Mouse (Mus musculus) midbrain, embryonic 11.5 days (tissue): ENCODE results near the gene Kcnn1. TPM values are rescaled to one million over a fixed set of nuclear protein-coding genes. Genes with fewer than 3 reads are reported as not detected.

Experiments
- microRNA-seq: library from miRNA; unstranded; fragments of <30 nt; microRNA quantifications from one replicate; pipeline ENCODE4, GENCODE M21; 2017
- polyA plus RNA-seq: library from polyadenylated mRNA; unstranded; fragments of >200 nt; fragmentation: Nextera tagmentation; extraction: Ambion mirVana; gene quantifications from 2 replicates; pipeline ENCODE4 v1.2.1, GENCODE M21; 2014

The Kcnn1 gene
- polyA plus RNA-seq, 1 experiment from 2014 or later: 12.4 TPM

Small RNAs within 50 kb of the gene (microRNA-seq; reads per million reads assigned to microRNA genes)
- gene Mir7067 (1.1 reads per million), gene Mir7240 (0.76 reads per million)

Other genes starting within 250 kb of the Kcnn1 start
- gene Lrrc25, start 247.1 kb downstream of the Kcnn1 start, polyA plus RNA-seq: 1.2 and 1.3 TPM in 2 replicates
- gene Gdf15, start 230.8 kb downstream of the Kcnn1 start, polyA plus RNA-seq: 0.10 and 0.11 TPM in 2 replicates
- gene Pgpep1, start 202.9 kb downstream of the Kcnn1 start, polyA plus RNA-seq: 103 and 108 TPM in 2 replicates
- gene Lsm4, start 190.0 kb downstream of the Kcnn1 start, polyA plus RNA-seq: 305 and 326 TPM in 2 replicates
- 119 and 138 TPM in 2 replicates for gene Jund, start 164.3 kb downstream of the Kcnn1 start, polyA plus RNA-seq
- gene Iqcn, start 159.8 kb downstream of the Kcnn1 start, polyA plus RNA-seq: 0.04 TPM in 1 of 2 replicates, not detected in the other
- gene Gm3336, start 144.7 kb downstream of the Kcnn1 start, polyA plus RNA-seq: not detected in 2 replicates
- 0.16 TPM in 1 of 2 replicates, not detected in the other for gene Pde4c, start 139.5 kb downstream of the Kcnn1 start, polyA plus RNA-seq
- gene Rab3a, start 108.6 kb downstream of the Kcnn1 start, polyA plus RNA-seq: 56.6 and 66.1 TPM in 2 replicates
- gene Mpv17l2, start 102.3 kb downstream of the Kcnn1 start, polyA plus RNA-seq: 28.3 and 29.6 TPM in 2 replicates
- 25.4 and 30.2 TPM in 2 replicates for gene Pik3r2, start 86.5 kb downstream of the Kcnn1 start, polyA plus RNA-seq
- 9.1 and 10.1 TPM in 2 replicates for gene Mast3, start 58.2 kb downstream of the Kcnn1 start, polyA plus RNA-seq
- 0.38 TPM in 1 of 2 replicates, not detected in the other for gene Il12rb1, start 54.8 kb downstream of the Kcnn1 start, polyA plus RNA-seq
- gene Arrdc2, start 23.5 kb downstream of the Kcnn1 start, polyA plus RNA-seq: 7.1 and 8.0 TPM in 2 replicates
- gene Ccdc124, start 10.7 kb upstream of the Kcnn1 start, polyA plus RNA-seq: 161 and 166 TPM in 2 replicates
- 0.61 and 0.77 TPM in 2 replicates for gene Slc5a5, start 29.5 kb upstream of the Kcnn1 start, polyA plus RNA-seq
- 2,833 and 3,086 TPM in 2 replicates for gene Rpl18a, start 34.2 kb upstream of the Kcnn1 start, polyA plus RNA-seq
- 31.2 and 35.4 TPM in 2 replicates for gene Map1s, start 42.7 kb upstream of the Kcnn1 start, polyA plus RNA-seq